Comparison of ENCODE assay signal across 10 mouse cellular contexts in the genomic region with DNA sequence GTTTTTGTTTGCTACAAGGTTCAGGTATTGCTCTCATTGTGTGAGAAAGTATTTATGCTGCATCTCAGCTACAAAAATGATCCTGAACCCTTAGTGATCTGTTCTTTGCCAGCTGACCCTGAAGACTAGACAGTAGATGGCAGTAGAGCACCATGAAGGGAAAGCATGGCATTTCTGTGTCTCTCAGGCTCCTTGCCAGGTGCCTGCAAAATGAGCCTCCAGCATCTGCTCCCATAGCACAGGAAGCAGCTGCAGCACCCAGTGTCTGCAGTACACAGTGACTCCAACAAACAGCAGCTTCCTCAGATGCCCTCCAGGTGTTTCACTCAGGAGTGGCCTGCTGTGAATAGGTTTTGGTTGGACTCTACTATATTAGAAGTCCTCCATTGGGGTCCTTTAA. TPM values are rescaled to one million over a fixed set of nuclear protein-coding genes. Genes with fewer than 3 reads are reported as not detected.
DNase-seq lines count a peak whose midpoint lies in the region; ATAC-seq and TF ChIP-seq lines count a peak whose summit lies in the region.
"Not testable (repeated sequence)": the region's sequence is repeated elsewhere in the genome, so short reads cannot be mapped to it uniquely, and the experiment has no call there.
"Had no signal": no experiment of that assay in that cellular context is flagged by ENCODE, and none has a peak within 500 bp of the region (broad histone marks: within the 10 kb centered on the region; RNA-seq: fewer than 3 reads in every experiment).

No protein-coding gene starts in this region.

- not testable (repeated sequence) for TF ChIP-seq POLR2A in limb, embryonic 14.5 days (IDR thresholded peaks at IDR 0.05; ENCODE audit: borderline replicate concordance, extremely low read depth, insufficient read depth, insufficient read length)

- not testable (repeated sequence) for H3K9me3 ChIP-seq in heart, postnatal 0 days (replicated peaks; ENCODE audit: control insufficient read depth, low read length); limb, embryonic 14.5 days (ENCODE audit: control insufficient read depth, low read length)

- not testable (repeated sequence) for H3K9ac ChIP-seq in heart, postnatal 0 days (replicated peaks; ENCODE audit: low read depth, low read length); limb, embryonic 14.5 days (ENCODE audit: low read depth, low read length, severe bottlenecking)

- not testable (repeated sequence) for H3K27ac ChIP-seq in heart, postnatal 0 days (ENCODE audit: low read depth); limb, embryonic 14.5 days (replicated peaks; ENCODE audit: low read depth, low read length)

- H3K36me3 ChIP-seq in heart, postnatal 0 days (replicated peaks; ENCODE audit: control insufficient read depth, insufficient read depth, low read length); limb, embryonic 14.5 days (ENCODE audit: control insufficient read depth, insufficient read depth, low read length): not testable (repeated sequence)

- H3K4me3 ChIP-seq in heart, postnatal 0 days (ENCODE audit: low read depth, low read length); limb, embryonic 14.5 days (replicated peaks; ENCODE audit: low read length): not testable (repeated sequence)

- not testable (repeated sequence) for H3K4me2 ChIP-seq in heart, postnatal 0 days (ENCODE audit: low read depth, low read length); limb, embryonic 14.5 days (replicated peaks; ENCODE audit: low read depth, low read length, severe bottlenecking)

- peak; percentile 30 for DNase-seq in CD4-positive helper T cell, adult 2 months (ENCODE audit: low read depth, low spot score)
- peak; percentile 87 for DNase-seq in brain, adult 2 months (ENCODE audit: low read depth, low spot score)
- peak; percentile 13 for DNase-seq in fibroblast of lung, adult 2 months (ENCODE audit: low read depth)
- DNase-seq in heart, postnatal 0 days (ENCODE audit: low spot score): peak; percentile 12
- peak; percentile 62 to 71 for DNase-seq in kidney, postnatal 25 days
- DNase-seq in limb, embryonic 14.5 days (ENCODE audit: low spot score): peak; percentile 64
- peak; percentile 33 for DNase-seq in neural tube, embryonic 10.5 days (ENCODE audit: extremely low spot score, low spot score)
- peak; percentile 67 for DNase-seq in testis, postnatal 10 days (ENCODE audit: low spot score)

- peak; percentile 80 for TF ChIP-seq CTCF in heart, postnatal 0 days (IDR thresholded peaks at IDR 0.05; ENCODE audit: low read depth)

- H3K27me3 ChIP-seq in heart, postnatal 0 days (ENCODE audit: control insufficient read depth, insufficient read depth, low read length); limb, embryonic 14.5 days (ENCODE audit: control insufficient read depth, insufficient read depth, low read length): not testable (repeated sequence)

- ATAC-seq in heart, postnatal 0 days (ENCODE audit: insufficient read depth, low read depth); limb, embryonic 14.5 days (ENCODE audit: low FRiP score, low read depth): not testable (repeated sequence)

- not testable (repeated sequence) for H3K4me1 ChIP-seq in heart, postnatal 0 days (ENCODE audit: control insufficient read depth, insufficient read depth); limb, embryonic 14.5 days (ENCODE audit: control insufficient read depth, insufficient read depth, low read length)

- TF ChIP-seq EP300 in heart, postnatal 0 days (IDR thresholded peaks at IDR 0.05; ENCODE audit: low read depth): not testable (repeated sequence)

RNA-seq across cellular contexts. Expression of gene H2-M10.3, which starts 12.9 kb away (rescaled TPM):
- total RNA-seq in heart, postnatal 0 days (2014; rRNA removed; ENCODE audit: low replicate concordance): not detected in 2 replicates
- polyA plus RNA-seq in heart, postnatal 0 days (2015; fragmentation: Nextera tagmentation; extraction: Ambion mirVana): not detected in 2 replicates
- not detected in 2 replicates for polyA plus RNA-seq in limb, embryonic 14.5 days (2012; rRNA removed)
- polyA plus RNA-seq in limb, embryonic 14.5 days (2014; fragmentation: Nextera tagmentation; extraction: Ambion mirVana): not detected in 2 replicates
- polyA plus RNA-seq: forebrain, embryonic 12.5 days; liver, embryonic 11.5 days had no signal

RNA-seq across cellular contexts. Expression of gene H2-M10.1, which starts 29.4 kb away (rescaled TPM):
- total RNA-seq in heart, postnatal 0 days (2014; rRNA removed; ENCODE audit: low replicate concordance): not detected in 2 replicates
- polyA plus RNA-seq in heart, postnatal 0 days (2015; fragmentation: Nextera tagmentation; extraction: Ambion mirVana): not detected in 2 replicates
- polyA plus RNA-seq in limb, embryonic 14.5 days (2012; rRNA removed): not detected in 2 replicates
- polyA plus RNA-seq in limb, embryonic 14.5 days (2014; fragmentation: Nextera tagmentation; extraction: Ambion mirVana): not detected in 2 replicates
- polyA plus RNA-seq: forebrain, embryonic 12.5 days; liver, embryonic 11.5 days had no signal

Comparison
In these comparisons a context has a peak if more than half of its experiments do, and no peak if none do; other contexts are left out.
1. DNase-seq: peak in every context shown above with its lines; median percentile 87 in brain, adult 2 months; 67 in testis, postnatal 10 days; 66 in kidney, postnatal 25 days; 64 in limb, embryonic 14.5 days; 33 in neural tube, embryonic 10.5 days; 30 in CD4-positive helper T cell, adult 2 months; 13 in fibroblast of lung, adult 2 months; 12 in heart, postnatal 0 days.